Mouse (Mus musculus) heart, adult 2 months (tissue): Measurements from ENCODE around the gene Pex6. TPM values are rescaled to one million over a fixed set of nuclear protein-coding genes. Genes with fewer than 3 reads are reported as not detected.
"Not testable (repeated sequence)": the region's sequence is repeated elsewhere in the genome, so short reads cannot be mapped to it uniquely, and the experiment has no call there.

Source experiments
- DNase-seq, 2 experiments: peaks; one replicate each; pipeline ENCODE4 v3.0.0; 2021
- H3K27ac ChIP-seq: fragments of 200-600 bp; 2 replicates; pipeline ENCODE4 v1.8.1; 2022
- H3K27me3 ChIP-seq: fragments of 200-500 bp; 2 replicates; pipeline ENCODE4 v1.6.1; 2012; ENCODE audit warnings: mild to moderate bottlenecking, low read length, inconsistent platforms, mixed read lengths; ENCODE audit not compliant: control insufficient read depth, insufficient read depth
- H3K36me3 ChIP-seq: fragments of 200-500 bp; 2 replicates; pipeline ENCODE4 v1.6.1; 2012; ENCODE audit warnings: low read length, inconsistent platforms; ENCODE audit not compliant: control insufficient read depth, insufficient read depth
- H3K4me1 ChIP-seq: fragments of 200-500 bp; 2 replicates; pipeline ENCODE4 v1.6.1; 2011; ENCODE audit warnings: low read length; ENCODE audit not compliant: control insufficient read depth, insufficient read depth
- H3K4me3 ChIP-seq: fragments of 200-600 bp; 2 replicates; pipeline ENCODE4 v1.8.1; 2022
- H3K79me2 ChIP-seq: fragments of 200-500 bp; replicated peaks from 2 replicates; pipeline ENCODE4 v1.6.1; 2012; ENCODE audit warnings: mild to moderate bottlenecking, inconsistent platforms, low read length, moderate library complexity, mixed read lengths; ENCODE audit not compliant: control insufficient read depth, insufficient read depth
- H3K9ac ChIP-seq: fragments of 200-500 bp; 2 replicates; pipeline ENCODE4 v1.6.1; 2012; ENCODE audit warnings: low read depth, mild to moderate bottlenecking, control low read depth, inconsistent platforms, low read length, mixed read lengths
- CTCF ChIP-seq: fragments of 200-600 bp; IDR thresholded peaks from 2 replicates; pipeline ENCODE4 v1.8.1; 2022; ENCODE audit warnings: antibody characterized with exemption, mild to moderate bottlenecking, moderate library complexity
- EP300 ChIP-seq: fragments of 200-500 bp; IDR thresholded peaks from 2 replicates; pipeline ENCODE4 v1.6.1; 2011; ENCODE audit warnings: low read depth, low read length, control low read depth; ENCODE audit not compliant: insufficient read depth
- POLR2A ChIP-seq: fragments of 200-500 bp; IDR thresholded peaks from 2 replicates; pipeline ENCODE4 v1.6.1; 2011; ENCODE audit warnings: mild to moderate bottlenecking, low read depth, low read length, control low read depth; ENCODE audit not compliant: insufficient read depth
- WGBS: fragments of 180-500 bp; shearing (Covaris S2); methylation state at CpG from one replicate; pipeline ENCODE4 v1.1.7; 2018; 5-methylcytosine and 5-hydroxymethylcytosine counted together
- intact Hi-C: fragments of 180-260 bp; cut with DNase I; formaldehyde crosslinking; loops from one replicate; pipeline ENCODE4 v1.15.1; 2025
- polyA plus RNA-seq: library from polyadenylated mRNA; depleted of rRNA; stranded (reverse); fragments of >200 nt; gene quantifications from 2 replicates; pipeline ENCODE4 v1.2.3, GENCODE M21; 2012
- total RNA-seq, 2 experiments: library from RNA; stranded (reverse); gene quantifications; 2 replicates each; pipeline ENCODE4 v1.2.3; 2021

Gene Pex6
- total and polyA plus RNA-seq, 3 experiments, result 33.4 to 36.5 (median 34.1) TPM

- H3K4me3 ChIP-seq, result peak within 1 kb of the TSS; percentile 88
- peak within 1 kb of the TSS; percentile 79 for H3K9ac ChIP-seq
- under 1% methylated on average over 58 of the region's 58 CpGs for WGBS
- intact Hi-C loops, result loop anchor here (1.0 to 5.0 kb wide), 2 partner anchors 20 to 40 kb away; partner anchors contain the start of genes 2310039H08Rik and Pex6
- peak within 1 kb of the TSS; percentile 84 for H3K27ac ChIP-seq
- peaks cover 4% of the 10 kb centered on the region for H3K4me1 ChIP-seq
- H3K79me2 ChIP-seq, result no peaks in the 10 kb centered on the region; the same call in 1 of the 2 replicates
- peak; percentile 94 to 98 for DNase-seq
- TF ChIP-seq EP300 (no peak), POLR2A (peak; percentile 61)
- no peaks in the 10 kb centered on the region for H3K27me3 ChIP-seq
- no peaks in the 10 kb centered on the region for H3K36me3 ChIP-seq
These were observed 40.7 kb downstream of the Pex6 start, which contains the start of gene Cnpy3 for GRCm38 (mm10) chr17:46751794-46752556. Gene Cnpy3, minus strand, starts transcription at chr17:46752214.

- no peak overlapping the region for H3K4me3 ChIP-seq
- no peaks in the 10 kb centered on the region for H3K27me3 ChIP-seq
- H3K79me2 ChIP-seq, result no peaks in the 10 kb centered on the region
- WGBS, result 76% methylated on average over 12 of the region's 12 CpGs
- no peaks in the 10 kb centered on the region for H3K36me3 ChIP-seq
- DNase-seq, result no peak
- no peak for TF ChIP-seq EP300
- no peak for TF ChIP-seq CTCF
- TF ChIP-seq POLR2A, result no peak
- no peaks in the 10 kb centered on the region for H3K4me1 ChIP-seq
- no peak overlapping the region for H3K9ac ChIP-seq
- intact Hi-C loops, result no loop called here
- no peak overlapping the region for H3K27ac ChIP-seq
These were observed 47.5 kb downstream of the Pex6 start for GRCm38 (mm10) chr17:46758753-46759152.

DNA sequence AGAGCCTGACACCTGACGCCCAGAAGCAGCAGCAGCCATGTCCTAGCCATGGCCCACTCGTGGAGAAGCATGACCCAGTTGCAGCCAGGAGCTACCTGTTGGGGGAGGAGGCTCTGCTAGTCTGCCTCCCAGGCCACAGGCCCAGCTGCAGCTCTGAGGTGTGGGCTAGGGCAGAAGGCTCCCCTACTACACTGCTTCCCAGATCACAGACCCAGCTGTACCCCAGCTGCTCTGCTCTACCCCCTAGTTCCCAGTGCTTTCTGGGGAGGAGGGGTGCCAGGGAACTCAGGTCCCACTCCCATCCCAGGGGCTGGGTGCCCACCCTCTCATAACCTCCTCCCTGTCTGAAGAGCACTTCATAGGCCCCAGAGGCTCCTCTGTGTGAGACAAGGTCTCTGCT lies 52.3 kb downstream of the Pex6 start, which contains the start of gene Ptcra:
Gene Ptcra, minus strand, starts transcription at position 169 of the 400 bp plus-strand sequence.
- H3K36me3 ChIP-seq, result no peaks in the 10 kb centered on the region
- H3K9ac ChIP-seq, result no peak within 1 kb of the TSS
- H3K79me2 ChIP-seq, result no peaks in the 10 kb centered on the region
- intact Hi-C loops, result no loop called here
- H3K27ac ChIP-seq, result no peak within 1 kb of the TSS
- TF ChIP-seq POLR2A, result no peak
- TF ChIP-seq CTCF, result no peak
- no peak for TF ChIP-seq EP300
- no peak within 1 kb of the TSS for H3K4me3 ChIP-seq
- H3K4me1 ChIP-seq, result no peaks in the 10 kb centered on the region
- 73% methylated on average over 2 of the region's 2 CpGs for WGBS
- no peaks in the 10 kb centered on the region for H3K27me3 ChIP-seq
- DNase-seq, result no peak

DNA sequence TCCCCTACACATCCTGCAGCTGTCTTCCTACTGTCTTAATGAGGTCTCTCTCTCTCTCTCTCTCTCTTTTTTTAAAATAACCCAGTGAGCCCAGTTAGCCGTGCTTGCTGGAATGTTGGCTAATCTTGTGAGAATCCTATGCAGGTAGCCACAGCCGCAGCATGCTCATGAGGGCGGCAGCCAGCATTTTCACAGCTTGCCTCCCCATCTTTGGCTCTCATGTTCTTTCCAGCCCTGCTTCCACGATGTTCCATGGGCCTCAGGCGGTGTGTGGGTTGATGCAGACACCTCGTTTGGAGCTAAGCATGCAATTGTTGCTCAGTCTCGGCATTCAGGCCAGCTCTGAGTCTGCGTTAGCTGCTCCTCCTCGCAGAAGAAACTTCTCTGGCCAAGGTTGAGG lies 53.7 kb downstream of the Pex6 start:
- H3K36me3 ChIP-seq, intact Hi-C loops, H3K79me2 ChIP-seq, DNase-seq, H3K4me3 ChIP-seq, H3K4me1 ChIP-seq, H3K9ac ChIP-seq, H3K27ac ChIP-seq, H3K27me3 ChIP-seq: not testable (repeated sequence)
- WGBS, result 55% methylated on average over 9 of the region's 9 CpGs

GRCm38 (mm10) chr17:46767868-46768267 lies 56.6 kb downstream of the Pex6 start:
- intact Hi-C loops, result no loop called here
- H3K9ac ChIP-seq, result no peak overlapping the region
- H3K79me2 ChIP-seq, result no peaks in the 10 kb centered on the region
- H3K36me3 ChIP-seq, result no peaks in the 10 kb centered on the region
- DNase-seq, result no peak
- TF ChIP-seq POLR2A (no peak), CTCF (no peak), EP300 (no peak)
- H3K27ac ChIP-seq, result no peak overlapping the region
- 48% methylated on average over 8 of the region's 8 CpGs for WGBS
- no peaks in the 10 kb centered on the region for H3K27me3 ChIP-seq
- peaks cover 2% of the 10 kb centered on the region for H3K4me1 ChIP-seq
- H3K4me3 ChIP-seq, result no peak overlapping the region

GRCm38 (mm10) chr17:46770546-46770945 lies 59.3 kb downstream of the Pex6 start:
- 88% methylated on average over 11 of the region's 11 CpGs for WGBS
- no peaks in the 10 kb centered on the region for H3K79me2 ChIP-seq
- no peak overlapping the region for H3K27ac ChIP-seq
- H3K27me3 ChIP-seq, result no peaks in the 10 kb centered on the region
- intact Hi-C loops, result no loop called here
- H3K4me1 ChIP-seq, result peaks cover 2% of the 10 kb centered on the region
- H3K9ac ChIP-seq, result no peak overlapping the region
- TF ChIP-seq POLR2A (no peak), CTCF (no peak), EP300 (no peak)
- DNase-seq, result no peak
- H3K36me3 ChIP-seq, result no peaks in the 10 kb centered on the region
- H3K4me3 ChIP-seq, result no peak overlapping the region
